Mouse (Mus musculus): ENCODE data around the gene Lad1. TPM values are rescaled to one million over a fixed set of nuclear protein-coding genes. Genes with fewer than 3 reads are reported as not detected.

The Lad1 gene
- polyA plus RNA-seq, 1 experiment, result not detected

GRCm38 (mm10) chr1:135799109-135799627 is 19.2 kb upstream of the Lad1 start:
- no peak overlapping the region for H3K27ac ChIP-seq (ENCODE audit: insufficient read depth, low read depth, low read length)
- no peak overlapping the region for H3K4me3 ChIP-seq (ENCODE audit: insufficient read depth, low read depth, low read length)
- 82% methylated on average over 8 of the region's 8 CpGs for WGBS
- peaks cover 16% of the 10 kb centered on the region for H3K4me1 ChIP-seq (ENCODE audit: control insufficient read depth, insufficient read depth, low read length)
- no peak for TF ChIP-seq POLR2A (IDR thresholded peaks at IDR 0.05; ENCODE audit: insufficient read depth, low read depth, low read length)
- no peak for TF ChIP-seq CTCF (IDR thresholded peaks at IDR 0.05; ENCODE audit: insufficient read depth, low read depth, low read length)

GRCm38 (mm10) chr1:135800192-135800950 is 18.0 kb upstream of the Lad1 start:
- no peak overlapping the region for H3K4me3 ChIP-seq (ENCODE audit: insufficient read depth, low read depth, low read length)
- H3K4me1 ChIP-seq (ENCODE audit: control insufficient read depth, insufficient read depth, low read length), result peaks cover 9% of the 10 kb centered on the region; the same call in 1 of the 2 replicates
- TF ChIP-seq POLR2A (IDR thresholded peaks at IDR 0.05; ENCODE audit: insufficient read depth, low read depth, low read length) (no peak), CTCF (IDR thresholded peaks at IDR 0.05; ENCODE audit: insufficient read depth, low read depth, low read length) (no peak)
- WGBS, result 70% methylated on average over 8 of the region's 8 CpGs
- no peak overlapping the region for H3K27ac ChIP-seq (ENCODE audit: insufficient read depth, low read depth, low read length)

GRCm38 (mm10) chr1:135807546-135807945 is 10.9 kb upstream of the Lad1 start:
- WGBS, result 84% methylated on average over 10 of the region's 10 CpGs
- Histone ChIP-seq H3K4me1 (ENCODE audit: control insufficient read depth, insufficient read depth, low read length) (no peaks in the 10 kb centered on the region; the same call in 1 of the 2 replicates), H3K27ac (ENCODE audit: insufficient read depth, low read depth, low read length) (no peak overlapping the region), H3K4me3 (ENCODE audit: insufficient read depth, low read depth, low read length) (no peak overlapping the region)
- TF ChIP-seq CTCF (IDR thresholded peaks at IDR 0.05; ENCODE audit: insufficient read depth, low read depth, low read length) (no peak), POLR2A (IDR thresholded peaks at IDR 0.05; ENCODE audit: insufficient read depth, low read depth, low read length) (no peak)

- no peak for TF ChIP-seq CTCF (IDR thresholded peaks at IDR 0.05; ENCODE audit: insufficient read depth, low read depth, low read length)
- TF ChIP-seq POLR2A (IDR thresholded peaks at IDR 0.05; ENCODE audit: insufficient read depth, low read depth, low read length), result no peak
- WGBS, result 96% methylated on average over 2 of the region's 2 CpGs
- Histone ChIP-seq H3K4me1 (ENCODE audit: control insufficient read depth, insufficient read depth, low read length) (peaks cover 10% of the 10 kb centered on the region), H3K4me3 (ENCODE audit: insufficient read depth, low read depth, low read length) (no peak overlapping the region), H3K27ac (ENCODE audit: insufficient read depth, low read depth, low read length) (no peak overlapping the region)
Observed at GRCm38 (mm10) chr1:135810180-135810579, 8.2 kb upstream of the Lad1 start.

- Histone ChIP-seq H3K4me3 (ENCODE audit: insufficient read depth, low read depth, low read length) (no peak overlapping the region), H3K27ac (ENCODE audit: insufficient read depth, low read depth, low read length) (no peak overlapping the region), H3K4me1 (ENCODE audit: control insufficient read depth, insufficient read depth, low read length) (peaks cover 10% of the 10 kb centered on the region)
- WGBS, result 40% methylated on average over 7 of the region's 7 CpGs
- TF ChIP-seq POLR2A (IDR thresholded peaks at IDR 0.05; ENCODE audit: insufficient read depth, low read depth, low read length) (no peak), CTCF (IDR thresholded peaks at IDR 0.05; ENCODE audit: insufficient read depth, low read depth, low read length) (peak; percentile 74)
Observed at GRCm38 (mm10) chr1:135811016-135811646, 7.3 kb upstream of the Lad1 start.

GRCm38 (mm10) chr1:135812205-135812604 is 6.2 kb upstream of the Lad1 start:
- 77% methylated on average over 3 of the region's 3 CpGs for WGBS
- Histone ChIP-seq H3K4me3 (ENCODE audit: insufficient read depth, low read depth, low read length) (no peak overlapping the region), H3K4me1 (ENCODE audit: control insufficient read depth, insufficient read depth, low read length) (peaks cover 10% of the 10 kb centered on the region), H3K27ac (ENCODE audit: insufficient read depth, low read depth, low read length) (no peak overlapping the region)
- TF ChIP-seq CTCF (IDR thresholded peaks at IDR 0.05; ENCODE audit: insufficient read depth, low read depth, low read length), result no peak
- TF ChIP-seq POLR2A (IDR thresholded peaks at IDR 0.05; ENCODE audit: insufficient read depth, low read depth, low read length), result no peak

GRCm38 (mm10) chr1:135812618-135813017 is 5.8 kb upstream of the Lad1 start:
- TF ChIP-seq CTCF (IDR thresholded peaks at IDR 0.05; ENCODE audit: insufficient read depth, low read depth, low read length), result no peak
- no peak for TF ChIP-seq POLR2A (IDR thresholded peaks at IDR 0.05; ENCODE audit: insufficient read depth, low read depth, low read length)
- 66% methylated on average over 2 of the region's 2 CpGs for WGBS
- Histone ChIP-seq H3K27ac (ENCODE audit: insufficient read depth, low read depth, low read length) (no peak overlapping the region), H3K4me1 (ENCODE audit: control insufficient read depth, insufficient read depth, low read length) (peaks cover 10% of the 10 kb centered on the region), H3K4me3 (ENCODE audit: insufficient read depth, low read depth, low read length) (no peak overlapping the region)

GRCm38 (mm10) chr1:135813071-135813470 is 5.3 kb upstream of the Lad1 start:
- WGBS, result 65% methylated on average over 4 of the region's 4 CpGs

More at GRCm38 (mm10) chr1:135813071-135813470, 5.3 kb upstream of the Lad1 start:
- Histone ChIP-seq H3K27ac (ENCODE audit: insufficient read depth, low read depth, low read length) (no peak overlapping the region), H3K4me1 (ENCODE audit: control insufficient read depth, insufficient read depth, low read length) (peaks cover 10% of the 10 kb centered on the region), H3K4me3 (ENCODE audit: insufficient read depth, low read depth, low read length) (no peak overlapping the region)
- TF ChIP-seq POLR2A (IDR thresholded peaks at IDR 0.05; ENCODE audit: insufficient read depth, low read depth, low read length) (no peak), CTCF (IDR thresholded peaks at IDR 0.05; ENCODE audit: insufficient read depth, low read depth, low read length) (no peak)

Measured in olfactory bulb, adult 2 months (tissue).